ENCODE assay signal across 9 mouse cellular contexts in genomic region chr6:143640652-143641051, GRCm38 (mm10).
DNase-seq lines count a peak whose midpoint lies in the region.
"Had no signal": no experiment of that assay in that cellular context is flagged by ENCODE, and none has a peak within 500 bp of the region (broad histone marks: within the 10 kb centered on the region; RNA-seq: fewer than 3 reads in every experiment).

No protein-coding gene starts in this region.

- peak; percentile 22 for DNase-seq in ovary, postnatal 36 days (ENCODE audit: low spot score)
- DNase-seq in ovary, postnatal 10 days (ENCODE audit: low spot score), result no peak
- DNase-seq in adrenal gland, postnatal 14 days, result peak; percentile 79
- DNase-seq in kidney, postnatal 10 days, result peak; percentile 8
- DNase-seq in skeletal muscle tissue, adult 2 months (ENCODE audit: low read depth, low spot score), result peak; percentile 76
- no peak for DNase-seq in frontal cortex, postnatal 36 days (ENCODE audit: low spot score in 2 of 2)
- DNase-seq in spleen, postnatal 14 days (ENCODE audit: low spot score in 2 of 2), result no peak
- no peak for DNase-seq in layer of hippocampus, postnatal 14 days (ENCODE audit: low spot score in 2 of 2)
- DNase-seq: cerebellum, adult 18-20 months had no signal

Comparison
In these comparisons a context has a peak if more than half of its experiments do, and no peak if none do; other contexts are left out.
1. DNase-seq: peak in ovary, postnatal 36 days (single experiment), adrenal gland, postnatal 14 days (single experiment), kidney, postnatal 10 days (single experiment) and skeletal muscle tissue, adult 2 months (single experiment); none in ovary, postnatal 10 days (single experiment), frontal cortex, postnatal 36 days (0 of 2), spleen, postnatal 14 days (0 of 2) and layer of hippocampus, postnatal 14 days (0 of 2).